Mouse (Mus musculus): Measurements from ENCODE around the gene Olfr1510. TPM values are rescaled to one million over a fixed set of nuclear protein-coding genes. Genes with fewer than 3 reads are reported as not detected.
"Not testable (repeated sequence)": the region's sequence is repeated elsewhere in the genome, so short reads cannot be mapped to it uniquely, and the experiment has no call there.

Olfr1510 gene
- not detected for total RNA-seq (2021)
- long read RNA-seq, experiment 1: 0 reads
- long read RNA-seq, experiment 2: 0 reads

GRCm38 (mm10) chr14:52414273-52414672 is at the start of gene Olfr1510:
Gene Olfr1510 (minus strand): TSS chr14:52414373.
- DNase-seq (ENCODE audit: low spot score in 2 of 2): no peak
- intact Hi-C loops (cut with DNase I): no loop called here

GRCm38 (mm10) chr14:52461928-52462327 is 47.8 kb upstream of the Olfr1510 start:
- no peak for DNase-seq (ENCODE audit: low spot score in 2 of 2)

GRCm38 (mm10) chr14:52451138-52451537 is 37.0 kb upstream of the Olfr1510 start:
- intact Hi-C loops (cut with DNase I): no loop called here
- no peak for DNase-seq (ENCODE audit: low spot score in 2 of 2)

More at GRCm38 (mm10) chr14:52461928-52462327, 47.8 kb upstream of the Olfr1510 start:
- intact Hi-C loops (cut with DNase I): no loop called here

- intact Hi-C loops (cut with DNase I): no loop called here
Measured at GRCm38 (mm10) chr14:52442690-52443089, 28.5 kb upstream of the Olfr1510 start, which contains the start of gene Olfr1509. Gene Olfr1509 (plus strand): TSS chr14:52442990.

GRCm38 (mm10) chr14:52427686-52428085 is 13.5 kb upstream of the Olfr1510 start:
- intact Hi-C loops (cut with DNase I): no loop called here
- no peak for DNase-seq (ENCODE audit: low spot score in 2 of 2)

More at GRCm38 (mm10) chr14:52442690-52443089, 28.5 kb upstream of the Olfr1510 start, which contains the start of gene Olfr1509:
- DNase-seq (ENCODE audit: low spot score in 2 of 2): no peak

- intact Hi-C loops (cut with DNase I); DNase-seq (ENCODE audit: low spot score in 2 of 2): not testable (repeated sequence)
Measured at GRCm38 (mm10) chr14:52410142-52410919, 3.8 kb downstream of the Olfr1510 start.

- intact Hi-C loops (cut with DNase I): no loop called here
Measured at GRCm38 (mm10) chr14:52397279-52397678, 16.9 kb downstream of the Olfr1510 start, which contains the start of gene Olfr1511. Gene Olfr1511 (minus strand): TSS chr14:52397379.

GRCm38 (mm10) chr14:52390084-52390848 is 23.9 kb downstream of the Olfr1510 start:
- intact Hi-C loops (cut with DNase I): not testable (repeated sequence)

More at GRCm38 (mm10) chr14:52397279-52397678, 16.9 kb downstream of the Olfr1510 start, which contains the start of gene Olfr1511:
- DNase-seq (ENCODE audit: low spot score in 2 of 2): no peak

GRCm38 (mm10) chr14:52379068-52379467 is 35.1 kb downstream of the Olfr1510 start, which contains the start of gene Olfr1512:
Gene Olfr1512 (minus strand): TSS chr14:52379168.
- intact Hi-C loops (cut with DNase I): no loop called here
- DNase-seq (ENCODE audit: low spot score in 2 of 2): no peak

More at GRCm38 (mm10) chr14:52390084-52390848, 23.9 kb downstream of the Olfr1510 start:
- DNase-seq (ENCODE audit: low spot score in 2 of 2): not testable (repeated sequence)

GRCm38 (mm10) chr14:52368741-52369140 is 45.4 kb downstream of the Olfr1510 start:
- intact Hi-C loops (cut with DNase I): no loop called here
- DNase-seq (ENCODE audit: low spot score in 2 of 2): peak in 1 of 2 experiments; percentile 23

Other genes with a start within 250 kb of the Olfr1510 start
- gene Supt16, start 217.0 kb downstream of the Olfr1510 start, total RNA-seq (2021): 10 to 100 TPM; 44.7 to 45.6 TPM
- 100 to 1,000 TPM; 107 to 111 TPM for gene Chd8, start 156.6 kb downstream of the Olfr1510 start, total RNA-seq (2021)
- 10 to 100 TPM; 61.4 to 62.6 TPM for gene Tox4, start 135.2 kb downstream of the Olfr1510 start, total RNA-seq (2021)
- gene Rab2b, start 134.8 kb downstream of the Olfr1510 start, total RNA-seq (2021): 10 to 100 TPM; 34.7 to 35.3 TPM
- gene Mettl3, start 109.2 kb downstream of the Olfr1510 start, total RNA-seq (2021): 10 to 100 TPM; 35.2 to 35.3 TPM
- 10 to 100 TPM; 32.7 to 37.1 TPM for gene Sall2, start 85.6 kb downstream of the Olfr1510 start, total RNA-seq (2021)
- not detected for gene Olfr1513, start 58.0 kb downstream of the Olfr1510 start, total RNA-seq (2021)
- gene Olfr1512, start 35.2 kb downstream of the Olfr1510 start, total RNA-seq (2021): not detected
- gene Olfr1511, start 17.0 kb downstream of the Olfr1510 start, total RNA-seq (2021): not detected
- gene Olfr1509, start 28.6 kb upstream of the Olfr1510 start, total RNA-seq (2021): not detected
- gene Olfr1508, start 53.1 kb upstream of the Olfr1510 start, total RNA-seq (2021): not detected
- not detected for gene Olfr1507, start 81.4 kb upstream of the Olfr1510 start, total RNA-seq (2021)

Data from left cerebral cortex, postnatal 14 days (tissue).